Mouse (Mus musculus) testis, adult 10 weeks (tissue): ENCODE data around the gene Hcar1. TPM values are rescaled to one million over a fixed set of nuclear protein-coding genes. Genes with fewer than 3 reads are reported as not detected.

ENCODE experiments used
- polyA plus RNA-seq: library from polyadenylated mRNA; stranded (reverse); fragments of 350-450 nt; fragmentation: Illumina TruSeq; extraction: RNeasy Lipid Tissue Mini Kit (QIAGEN cat#74804); gene quantifications from one replicate; pipeline ENCODE4 v1.2.3, GENCODE M21; 2014; ENCODE audit warnings: low read depth, low replicate concordance

Hcar1 gene
- polyA plus RNA-seq: not detected

DNA sequence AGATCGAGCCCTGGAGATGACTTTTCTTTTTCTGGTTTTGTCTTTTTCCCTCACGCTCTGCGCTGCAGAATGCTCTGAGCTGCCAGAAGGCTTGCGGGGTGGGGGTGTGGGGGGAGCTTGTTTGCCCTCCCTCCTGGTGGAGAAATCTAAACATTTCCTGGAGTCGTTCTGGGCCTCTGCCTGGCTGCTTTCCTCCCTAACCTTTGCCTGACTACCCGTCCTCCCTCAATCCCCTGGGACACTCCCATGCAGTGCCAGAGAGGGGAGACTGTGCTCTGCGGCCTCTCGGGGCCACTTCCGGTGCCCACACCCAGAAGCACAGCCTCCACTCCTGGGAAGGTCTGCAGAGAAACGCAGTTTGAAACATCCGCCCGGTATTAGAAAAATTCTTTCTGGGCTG, at the start of gene Hcar1:
TSS of gene Hcar1 (minus strand) at position 93 of the 400 bp plus-strand sequence.

DNA sequence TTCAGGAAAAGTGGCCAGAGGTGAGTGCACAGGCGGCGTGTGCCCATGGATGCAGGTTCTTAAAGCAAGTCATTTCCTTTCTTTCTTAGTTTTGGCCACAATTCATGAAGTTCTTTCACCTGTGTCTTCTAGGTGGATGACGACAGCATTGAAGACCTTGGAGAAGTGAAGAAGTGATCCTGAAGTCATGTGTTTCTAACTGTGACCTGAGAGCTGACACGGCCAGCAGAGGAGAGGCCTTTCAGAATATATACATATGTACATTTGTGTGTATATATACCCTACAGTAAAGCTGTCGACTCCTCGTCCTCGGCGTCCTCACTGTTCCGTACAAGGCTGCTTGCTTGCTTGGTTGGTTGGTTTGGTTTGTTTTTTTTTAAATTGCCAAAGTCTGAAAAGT, 47.3 kb upstream of the Hcar1 start, which contains the start of gene Gm43518:
TSS of gene Gm43518 (plus strand) at position 301 of the 400 bp plus-strand sequence.

DNA sequence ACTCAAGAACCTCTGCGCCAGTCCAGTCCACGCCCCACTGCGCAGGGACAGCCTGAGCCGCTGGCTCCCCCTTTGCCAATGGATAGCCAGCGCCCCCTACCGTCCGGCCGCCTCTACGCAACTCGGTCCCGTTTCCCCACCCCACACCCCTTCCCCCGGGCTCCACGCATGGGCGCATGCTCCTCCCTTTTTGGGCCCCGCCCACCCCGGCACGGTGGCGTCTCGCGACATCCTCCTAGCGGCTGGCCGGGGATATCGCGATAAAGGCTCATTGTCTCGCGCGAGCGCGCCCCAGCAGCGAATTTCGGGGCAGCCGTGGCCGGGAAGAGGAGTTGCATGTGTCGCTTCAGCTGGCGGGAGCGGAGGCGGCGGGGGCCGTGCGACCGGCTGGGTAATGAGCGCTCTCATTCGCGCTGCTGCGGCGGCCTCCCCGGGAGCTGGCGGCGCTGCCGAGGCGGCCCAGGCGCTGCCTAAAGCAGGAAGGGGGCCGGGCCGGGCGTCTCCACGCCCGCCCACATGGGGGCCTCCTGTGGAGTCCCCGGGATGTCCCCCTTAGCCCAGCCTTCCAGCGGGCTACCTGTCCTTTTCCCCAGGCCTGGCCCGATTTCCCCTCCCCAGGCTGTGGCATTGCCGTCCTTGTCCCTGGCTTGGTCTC, 27.3 kb upstream of the Hcar1 start, which contains the start of gene Denr:
TSS of gene Denr (plus strand) at position 200 of the 655 bp plus-strand sequence.

DNA sequence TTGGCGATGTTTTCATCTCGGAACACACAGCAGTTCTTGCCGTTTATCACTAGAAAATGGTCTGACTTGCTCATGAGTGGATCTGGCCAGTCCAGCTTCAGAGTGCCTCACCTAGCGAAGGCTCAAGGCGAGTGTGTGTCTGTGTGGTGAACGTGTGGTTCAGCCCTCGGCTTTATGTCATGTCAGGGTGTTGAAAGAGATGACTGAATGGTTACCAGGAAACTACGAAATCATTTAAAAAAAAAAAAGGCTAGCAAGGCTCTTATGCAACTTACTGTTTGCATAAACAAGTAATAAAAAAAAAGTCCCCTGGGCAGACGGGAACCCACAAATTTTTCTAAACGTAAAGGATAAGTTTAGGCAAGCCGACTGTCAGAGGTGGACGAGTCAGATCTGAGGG, 14.5 kb downstream of the Hcar1 start, which contains the start of gene Hcar2:
TSS of gene Hcar2 (minus strand) at position 135 of the 400 bp plus-strand sequence.

Other genes starting within 250 kb of the Hcar1 start
- gene Clip1, start 195.4 kb downstream of the Hcar1 start, polyA plus RNA-seq: 101 TPM
- gene Zcchc8, start 158.9 kb downstream of the Hcar1 start, polyA plus RNA-seq: 287 TPM
- 172 TPM for gene Rsrc2, start 130.6 kb downstream of the Hcar1 start, polyA plus RNA-seq
- 34.4 TPM for gene Kntc1, start 130.3 kb downstream of the Hcar1 start, polyA plus RNA-seq
- not detected for gene Hcar2, start 14.5 kb downstream of the Hcar1 start, polyA plus RNA-seq
- gene Denr, start 27.2 kb upstream of the Hcar1 start, polyA plus RNA-seq: 294 TPM
- 2.5 TPM for gene Gm43518, start 47.4 kb upstream of the Hcar1 start, polyA plus RNA-seq
- gene Ccdc62, start 50.7 kb upstream of the Hcar1 start, polyA plus RNA-seq: 177 TPM
- gene Hip1r, start 93.6 kb upstream of the Hcar1 start, polyA plus RNA-seq: 0.77 TPM
- gene Vps37b, start 152.2 kb upstream of the Hcar1 start, polyA plus RNA-seq: 7.9 TPM
- gene Abcb9, start 215.8 kb upstream of the Hcar1 start, polyA plus RNA-seq: 1.3 TPM
- 3.0 TPM for gene Ogfod2, start 232.3 kb upstream of the Hcar1 start, polyA plus RNA-seq
- gene Arl6ip4, start 236.1 kb upstream of the Hcar1 start, polyA plus RNA-seq: 4.3 TPM